Mouse (Mus musculus) hindbrain, embryonic 11.5 days (tissue): ENCODE data around the gene Lrrc31. TPM values are rescaled to one million over a fixed set of nuclear protein-coding genes. Genes with fewer than 3 reads are reported as not detected.

Experiments
- polyA plus RNA-seq: library from polyadenylated mRNA; unstranded; fragments of >200 nt; fragmentation: Nextera tagmentation; extraction: Ambion mirVana; gene quantifications from 2 replicates; pipeline ENCODE4 v1.2.1, GENCODE M21; 2014

The Lrrc31 gene
- polyA plus RNA-seq, 1 experiment from 2014 or later = not detected

Other genes starting within 250 kb of the Lrrc31 start
- 40.2 and 44.3 TPM in 2 replicates for gene Mecom, start 151.8 kb downstream of the Lrrc31 start, polyA plus RNA-seq
- gene Actrt3, start 99.9 kb downstream of the Lrrc31 start, polyA plus RNA-seq = 0.22 and 0.49 TPM in 2 replicates
- 35.9 and 36.1 TPM in 2 replicates for gene Mynn, start 97.8 kb downstream of the Lrrc31 start, polyA plus RNA-seq
- gene Lrriq4, start 55.3 kb downstream of the Lrrc31 start, polyA plus RNA-seq = not detected in 2 replicates
- 2.9 and 4.1 TPM in 2 replicates for gene Lrrc34, start 52.0 kb downstream of the Lrrc31 start, polyA plus RNA-seq
- gene Samd7, start 46.5 kb upstream of the Lrrc31 start, polyA plus RNA-seq = not detected in 2 replicates
- gene Sec62, start 93.0 kb upstream of the Lrrc31 start, polyA plus RNA-seq = 64.3 and 71.5 TPM in 2 replicates
- 1.1 and 2.0 TPM in 2 replicates for gene Gpr160, start 156.1 kb upstream of the Lrrc31 start, polyA plus RNA-seq